Mouse (Mus musculus) kidney, adult 2 months (tissue): ENCODE results near the gene Anks1.

Experiments
- CTCF ChIP-seq: fragments of 200-500 bp; conservative IDR thresholded peaks from 2 replicates; pipeline ENCODE4 v1.5.1; 2011; ENCODE audit warnings: low read depth, mild to moderate bottlenecking, control low read depth, low read length, moderate library complexity, mixed read lengths; ENCODE audit not compliant: insufficient read depth, insufficient read length
- POLR2A ChIP-seq: fragments of 200-500 bp; IDR thresholded peaks from one replicate; pipeline ENCODE4 v1.6.1; 2011; ENCODE audit warnings: low read depth, low read length, control low read depth

GRCm38 (mm10) chr17:27911371-27911770, 2.3 kb downstream of the Anks1 start:
- no peak for TF ChIP-seq POLR2A
- TF ChIP-seq CTCF, result no peak
